7 mouse cellular contexts compared by ENCODE assay signal in the genomic region with DNA sequence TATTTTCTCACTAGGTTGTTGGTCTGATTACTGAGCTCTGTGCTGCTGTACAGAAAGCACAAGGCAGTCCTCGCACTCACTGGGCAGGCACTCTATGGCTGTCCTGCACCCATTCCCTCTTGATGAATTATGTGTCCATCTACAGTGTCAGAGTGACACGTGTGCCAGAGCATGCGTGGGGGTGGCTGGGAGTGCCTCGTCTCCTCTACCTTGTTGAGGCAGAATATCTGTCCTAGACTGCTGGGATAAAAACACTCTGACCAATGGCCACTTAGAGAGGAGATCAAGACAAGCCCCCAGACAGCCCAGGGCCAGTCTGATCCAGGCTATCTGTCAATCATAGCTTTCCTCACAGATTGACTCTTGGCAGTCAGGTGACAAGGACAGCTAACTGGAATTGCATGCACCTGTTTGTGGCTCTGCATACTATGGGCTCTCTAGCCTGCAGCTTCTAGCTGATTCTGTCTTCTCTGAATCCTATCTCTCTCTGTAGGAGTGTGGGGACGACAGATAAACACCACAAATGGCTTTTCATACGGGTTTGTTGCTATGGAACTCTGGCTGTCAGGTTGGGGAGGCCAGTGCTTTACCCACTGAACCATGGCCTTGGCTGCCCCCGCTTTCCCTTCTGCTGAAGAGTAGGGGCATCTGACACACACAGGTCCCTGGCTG. TPM values are rescaled to one million over a fixed set of nuclear protein-coding genes. Genes with fewer than 3 reads are reported as not detected.
DNase-seq lines count a peak whose midpoint lies in the region; ATAC-seq and TF ChIP-seq lines count a peak whose summit lies in the region.
"Not testable (repeated sequence)": the region's sequence is repeated elsewhere in the genome, so short reads cannot be mapped to it uniquely, and the experiment has no call there.
"Had no signal": no experiment of that assay in that cellular context is flagged by ENCODE, and none has a peak within 500 bp of the region (broad histone marks: within the 10 kb centered on the region; RNA-seq: fewer than 3 reads in every experiment).

No protein-coding gene starts in this region.

- not testable (repeated sequence) for H3K4me1 ChIP-seq in forebrain, embryonic 10.5 days; kidney, postnatal 0 days (replicated peaks; ENCODE audit: insufficient read depth, low read length); liver, embryonic 11.5 days (replicated peaks; ENCODE audit: control insufficient read depth, insufficient read depth, low read length)

- not testable (repeated sequence) for H3K9ac ChIP-seq in kidney, postnatal 0 days (ENCODE audit: low read depth, low read length); liver, embryonic 11.5 days (ENCODE audit: low read depth, low read length)

- not testable (repeated sequence) for H3K4me2 ChIP-seq in kidney, postnatal 0 days (ENCODE audit: low read length); liver, embryonic 11.5 days

- not testable (repeated sequence) for H3K27me3 ChIP-seq in forebrain, embryonic 10.5 days (ENCODE audit: poor library complexity, severe bottlenecking); kidney, postnatal 0 days (ENCODE audit: insufficient read depth, low read length); liver, embryonic 11.5 days (replicated peaks; ENCODE audit: control insufficient read depth, insufficient read depth, low read length)

- TF ChIP-seq CTCF in kidney, postnatal 0 days (IDR thresholded peaks at IDR 0.05; ENCODE audit: low read depth), result not testable (repeated sequence)

- not testable (repeated sequence) for H3K36me3 ChIP-seq in forebrain, embryonic 10.5 days (replicated peaks); kidney, postnatal 0 days (ENCODE audit: insufficient read depth, low read length); liver, embryonic 11.5 days (ENCODE audit: control insufficient read depth, insufficient read depth, low read length)

- 0 out of 2 replicates have a peak, but pooled peaks have one; percentile 43 for ATAC-seq in kidney, postnatal 0 days (replicated peaks; ENCODE audit: low FRiP score, low read depth)
- ATAC-seq in liver, embryonic 11.5 days (replicated peaks; ENCODE audit: low FRiP score), result not testable (repeated sequence)
- peak; percentile 58 for ATAC-seq in megakaryocyte progenitor cell, adult 5-6 weeks (replicated peaks; ENCODE audit: poor library complexity)

- 82% methylated on average over 7 of the region's 7 CpGs for WGBS in forebrain, embryonic 10.5 days
- 33% methylated on average over 7 of the region's 7 CpGs for WGBS in kidney, postnatal 0 days
- WGBS in liver, embryonic 11.5 days, result 52% methylated on average over 7 of the region's 7 CpGs

- peak; percentile 9 for DNase-seq in forebrain, embryonic 10.5 days (ENCODE audit: extremely low spot score, low spot score)
- not testable (repeated sequence) for DNase-seq in kidney, postnatal 0 days (ENCODE audit: low spot score)
- DNase-seq in liver, embryonic 11.5 days (ENCODE audit: low spot score), result peak; percentile 21
- DNase-seq in ovary, postnatal 36 days (ENCODE audit: low spot score), result peak; percentile 31
- DNase-seq in testis, postnatal 14 days (ENCODE audit: low spot score), result peak; percentile 56

- not testable (repeated sequence) for H3K9me3 ChIP-seq in forebrain, embryonic 10.5 days; kidney, postnatal 0 days (replicated peaks; ENCODE audit: low read length); liver, embryonic 11.5 days (ENCODE audit: control insufficient read depth, low read length)

- H3K27ac ChIP-seq in forebrain, embryonic 10.5 days; kidney, postnatal 0 days; liver, embryonic 11.5 days (ENCODE audit: low read depth, low read length): not testable (repeated sequence)

- H3K4me3 ChIP-seq in forebrain, embryonic 10.5 days; kidney, postnatal 0 days (replicated peaks; ENCODE audit: low read depth, low read length); liver, embryonic 11.5 days (ENCODE audit: low read depth, low read length): not testable (repeated sequence)

RNA-seq across cellular contexts. Expression of a gene that starts 27.5 kb away (rescaled TPM):
- 12.6 and 13.2 TPM in 2 replicates for polyA plus RNA-seq in forebrain, embryonic 10.5 days (2016; fragmentation: Nextera tagmentation; extraction: Ambion mirVana)
- 3.4 and 4.1 TPM in 2 replicates for polyA plus RNA-seq in kidney, postnatal 0 days (2015; fragmentation: Nextera tagmentation; extraction: Ambion mirVana)
- polyA plus RNA-seq in liver, embryonic 11.5 days (2014; fragmentation: Nextera tagmentation; extraction: Ambion mirVana), result 20.8 and 21.1 TPM in 2 replicates
- 49.8 and 51.5 TPM in 2 replicates for total RNA-seq in megakaryocyte progenitor cell, adult 5-6 weeks (2015)
- total RNA-seq in megakaryocyte progenitor cell, adult 5-6 weeks (2017), result 83.6 and 91.1 TPM in 2 replicates
- polyA plus RNA-seq: C2C12 had no signal

RNA-seq across cellular contexts. Expression of a gene that starts 51.4 kb away (rescaled TPM):
- 0.41 and 0.69 TPM in 2 replicates for polyA plus RNA-seq in forebrain, embryonic 10.5 days (2016; fragmentation: Nextera tagmentation; extraction: Ambion mirVana)
- polyA plus RNA-seq in kidney, postnatal 0 days (2015; fragmentation: Nextera tagmentation; extraction: Ambion mirVana), result 4.3 TPM in 2 replicates
- 2.1 and 2.9 TPM in 2 replicates for polyA plus RNA-seq in liver, embryonic 11.5 days (2014; fragmentation: Nextera tagmentation; extraction: Ambion mirVana)
- total RNA-seq in megakaryocyte progenitor cell, adult 5-6 weeks (2015), result 0.15 and 0.54 TPM in 2 replicates
- total RNA-seq in megakaryocyte progenitor cell, adult 5-6 weeks (2017), result 0.12 and 0.34 TPM in 2 replicates
